Mouse (Mus musculus) kidney, adult 2 months (tissue): ENCODE measurements around the gene Thrap3.

ENCODE experiments used
- CTCF ChIP-seq: fragments of 200-500 bp; conservative IDR thresholded peaks from 2 replicates; pipeline ENCODE4 v1.5.1; 2011; ENCODE audit warnings: low read depth, mild to moderate bottlenecking, control low read depth, low read length, moderate library complexity, mixed read lengths; ENCODE audit not compliant: insufficient read depth, insufficient read length
- POLR2A ChIP-seq: fragments of 200-500 bp; IDR thresholded peaks from one replicate; pipeline ENCODE4 v1.6.1; 2011; ENCODE audit warnings: low read depth, low read length, control low read depth

GRCm38 (mm10) chr4:126242510-126242909 is 40.0 kb upstream of the Thrap3 start:
- TF ChIP-seq CTCF (no peak), POLR2A (no peak)
